Mouse (Mus musculus) liver, embryonic 14.5 days (tissue): ENCODE measurements around the gene Rnf144b. TPM values are rescaled to one million over a fixed set of nuclear protein-coding genes. Genes with fewer than 3 reads are reported as not detected.

Experiments
- ATAC-seq: fragments of 200-750 bp; cut with Nextera tagmentation; 2 replicates; pipeline ENCODE4 v1.8.0; 2017; ENCODE audit warnings: moderate number of reproducible peaks, mild to moderate bottlenecking, moderate library complexity; ENCODE audit not compliant: insufficient read depth
- DNase-seq, 3 experiments: peaks; one replicate each; pipeline ENCODE4 v3.0.0-alpha.2; 2012 to 2013; ENCODE audit warnings: low read depth in 3 of 3, low spot score in 3 of 3
- H3K27ac ChIP-seq: fragments of 300-500 bp; sonication (generic); 2 replicates; pipeline ENCODE4 v1.5.1; 2014; ENCODE audit warnings: moderate library complexity, mild to moderate bottlenecking, control low read depth, inconsistent platforms
- H3K27me3 ChIP-seq: fragments of 300-500 bp; sonication (generic); 2 replicates; pipeline ENCODE4 v1.6.1; 2014; ENCODE audit warnings: mild to moderate bottlenecking, low read length, moderate library complexity; ENCODE audit not compliant: control insufficient read depth, insufficient read depth
- H3K36me3 ChIP-seq: fragments of 300-500 bp; sonication (generic); replicated peaks from 2 replicates; pipeline ENCODE4 v1.6.1; 2014; ENCODE audit warnings: low read depth; ENCODE audit not compliant: control insufficient read depth, insufficient read depth
- H3K4me1 ChIP-seq, 2 experiments: fragments of 200-500 bp in 1 of 2; fragments of 300-500 bp in 1 of 2; sonication (generic) in 1 of 2; replicated peaks; 2 replicates each; pipeline ENCODE4 v1.6.1; 2012 to 2014; ENCODE audit warnings: antibody characterized with exemption in 1 of 2, inconsistent platforms in 1 of 2, low read length in 1 of 2; ENCODE audit not compliant: control insufficient read depth in 2 of 2, insufficient read depth in 2 of 2
- H3K4me2 ChIP-seq: fragments of 300-500 bp; sonication (generic); 2 replicates; pipeline ENCODE4 v1.6.1; 2014; ENCODE audit warnings: low read depth, mild to moderate bottlenecking, control low read depth, moderate library complexity
- H3K4me3 ChIP-seq, 2 experiments: fragments of 200-500 bp in 1 of 2; fragments of 300-500 bp in 1 of 2; sonication (generic) in 1 of 2; 2 replicates each; pipeline ENCODE4 v1.5.1; 2012 to 2014; ENCODE audit warnings: low read depth in 2 of 2, low read length in 2 of 2, mild to moderate bottlenecking in 2 of 2, control low read depth in 1 of 2, inconsistent platforms in 1 of 2, moderate library complexity in 1 of 2; ENCODE audit not compliant: insufficient read depth in 1 of 2
- H3K9ac ChIP-seq: fragments of 300-500 bp; sonication (generic); replicated peaks from 2 replicates; pipeline ENCODE4 v1.6.1; 2014; ENCODE audit warnings: mild to moderate bottlenecking, control low read depth, moderate library complexity
- H3K9me3 ChIP-seq: fragments of 300-500 bp; sonication (generic); 2 replicates; pipeline ENCODE4 v1.6.1; 2016; ENCODE audit warnings: low read length, mixed read lengths; ENCODE audit not compliant: control insufficient read depth
- CTCF ChIP-seq: IDR thresholded peaks from 2 replicates; pipeline ENCODE4 v1.5.1; 2016; ENCODE audit warnings: antibody characterized with exemption, low read depth, control low read depth
- EP300 ChIP-seq: IDR thresholded peaks from 2 replicates; pipeline ENCODE4 v1.6.1; 2016; ENCODE audit warnings: antibody characterized with exemption, low read depth
- WGBS: fragments of 180-500 bp; shearing (Covaris S2); extraction: QIAGEN DNeasy Blood & Tissue Kit; methylation state at CpG from one replicate; pipeline ENCODE4 v1.1.7; 2014; ENCODE audit not compliant: insufficient replicate concordance; 5-methylcytosine and 5-hydroxymethylcytosine counted together
- polyA plus RNA-seq, 2 experiments: library from polyadenylated mRNA; depleted of rRNA in 1 of 2; stranded (reverse) in 1 of 2; unstranded in 1 of 2; fragments of >200 nt; fragmentation: Nextera tagmentation in 1 of 2; extraction: Ambion mirVana in 1 of 2; gene quantifications; 2 replicates each; pipeline versions ENCODE4 v1.2.1 to v1.2.3; 2012 to 2014

The Rnf144b gene
- polyA plus RNA-seq, 2 experiments = 1.6 to 2.2 TPM

- Histone ChIP-seq H3K9ac (no peak overlapping the region), H3K4me3 (no peak overlapping the region), H3K4me2 (no peak overlapping the region), H3K27ac (no peak overlapping the region), H3K4me1 (peaks cover 0 to 16% of the 10 kb centered on the region in 2 experiments; a peak in 2 of 4 replicates), H3K9me3 (no peaks in the 10 kb centered on the region), H3K27me3 (no peaks in the 10 kb centered on the region), H3K36me3 (no peaks in the 10 kb centered on the region)
- DNase-seq = no peak
- no peak for ATAC-seq
- TF ChIP-seq CTCF (no peak), EP300 (no peak)
- 52% methylated on average over 13 of the region's 13 CpGs for WGBS
Observed at GRCm38 (mm10) chr13:47247156-47247800, 124.8 kb downstream of the Rnf144b start.

GRCm38 (mm10) chr13:47248289-47249010 lies 126.0 kb downstream of the Rnf144b start:
- no peak overlapping the region for H3K9ac ChIP-seq
- H3K4me1 ChIP-seq = peaks cover 0 to 16% of the 10 kb centered on the region in 2 experiments; a peak in 2 of 4 replicates
- no peak overlapping the region for H3K4me3 ChIP-seq
- H3K9me3 ChIP-seq = no peaks in the 10 kb centered on the region
- H3K36me3 ChIP-seq = no peaks in the 10 kb centered on the region
- H3K4me2 ChIP-seq = no peak overlapping the region
- no peak overlapping the region for H3K27ac ChIP-seq
- 60% methylated on average over 8 of the region's 8 CpGs for WGBS
- ATAC-seq (no peak), DNase-seq (no peak)
- H3K27me3 ChIP-seq = no peaks in the 10 kb centered on the region
- TF ChIP-seq CTCF = no peak
- TF ChIP-seq EP300 = no peak

- no peaks in the 10 kb centered on the region for H3K27me3 ChIP-seq
- H3K36me3 ChIP-seq = no peaks in the 10 kb centered on the region
- no peak overlapping the region for H3K4me2 ChIP-seq
- H3K4me3 ChIP-seq = no peak overlapping the region
- H3K4me1 ChIP-seq = peaks cover 0 to 16% of the 10 kb centered on the region in 2 experiments; a peak in 2 of 4 replicates
- H3K27ac ChIP-seq = no peak overlapping the region
- 47% methylated on average over 1 of the region's 1 CpGs for WGBS
- ATAC-seq (peak; percentile 83), DNase-seq (peak in 2 of 3 experiments; percentile 36)
- no peak overlapping the region for H3K9ac ChIP-seq
- no peak for TF ChIP-seq EP300
- no peak for TF ChIP-seq CTCF
- H3K9me3 ChIP-seq = no peaks in the 10 kb centered on the region
Observed at GRCm38 (mm10) chr13:47250615-47251014, 128.2 kb downstream of the Rnf144b start.

- Histone ChIP-seq H3K27me3 (no peaks in the 10 kb centered on the region), H3K4me1 (peaks cover 0 to 16% of the 10 kb centered on the region in 2 experiments; a peak in 2 of 4 replicates), H3K36me3 (no peaks in the 10 kb centered on the region), H3K4me3 (no peak overlapping the region), H3K9me3 (no peaks in the 10 kb centered on the region), H3K4me2 (no peak overlapping the region), H3K27ac (no peak overlapping the region), H3K9ac (no peak overlapping the region)
- WGBS = 49% methylated on average over 2 of the region's 2 CpGs
- ATAC-seq (peak; percentile 52; the same call in 1 of the 2 replicates), DNase-seq (no peak)
- TF ChIP-seq CTCF = no peak
- no peak for TF ChIP-seq EP300
Observed at GRCm38 (mm10) chr13:47251114-47251764, 128.8 kb downstream of the Rnf144b start.

GRCm38 (mm10) chr13:47253711-47254110 lies 131.3 kb downstream of the Rnf144b start:
- Histone ChIP-seq H3K27me3 (no peaks in the 10 kb centered on the region), H3K27ac (no peak overlapping the region), H3K9me3 (no peaks in the 10 kb centered on the region), H3K4me1 (peaks cover 0 to 16% of the 10 kb centered on the region in 2 experiments; a peak in 2 of 4 replicates), H3K4me3 (no peak overlapping the region), H3K9ac (no peak overlapping the region), H3K4me2 (no peak overlapping the region), H3K36me3 (no peaks in the 10 kb centered on the region)
- 56% methylated on average over 5 of the region's 5 CpGs for WGBS
- no peak for TF ChIP-seq EP300
- no peak for TF ChIP-seq CTCF
- DNase-seq = no peak
- ATAC-seq = no peak
